Mouse (Mus musculus) ES-Bruce4 (cell line): ENCODE measurements around the gene Tnfsf10. TPM values are rescaled to one million over a fixed set of nuclear protein-coding genes. Genes with fewer than 3 reads are reported as not detected.

Experiments
- H3K27ac ChIP-seq: 2 replicates; pipeline ENCODE4 v1.5.1; 2012; ENCODE audit warnings: low read length, inconsistent platforms; ENCODE audit not compliant: insufficient read depth
- H3K27me3 ChIP-seq: 2 replicates; pipeline ENCODE4 v1.6.1; 2012; ENCODE audit warnings: mild to moderate bottlenecking, low read length, inconsistent platforms; ENCODE audit not compliant: control insufficient read depth, poor library complexity, insufficient read depth, severe bottlenecking
- H3K36me3 ChIP-seq: 2 replicates; pipeline ENCODE4 v1.6.1; 2012; ENCODE audit warnings: inconsistent platforms, mild to moderate bottlenecking, low read length, moderate library complexity; ENCODE audit not compliant: control insufficient read depth, poor library complexity, insufficient read depth, severe bottlenecking
- H3K4me1 ChIP-seq: one replicate; pipeline ENCODE4 v1.8.1; 2011; ENCODE audit warnings: low read length; ENCODE audit not compliant: control insufficient read depth, insufficient read depth
- H3K4me3 ChIP-seq: 2 replicates; pipeline ENCODE4 v1.5.1; 2011; ENCODE audit warnings: low read depth, mild to moderate bottlenecking, low read length
- H3K9ac ChIP-seq: 2 replicates; pipeline ENCODE4 v1.6.1; 2012; ENCODE audit warnings: low read depth, mild to moderate bottlenecking, inconsistent platforms; ENCODE audit not compliant: poor library complexity, severe bottlenecking
- H3K9me3 ChIP-seq: replicated peaks from 2 replicates; pipeline ENCODE4 v1.6.1; 2012; ENCODE audit warnings: mild to moderate bottlenecking, low read length, inconsistent platforms; ENCODE audit not compliant: control insufficient read depth, poor library complexity, insufficient read depth, severe bottlenecking
- CTCF ChIP-seq: IDR thresholded peaks from one replicate; pipeline ENCODE4 v1.8.1; 2011; ENCODE audit warnings: low read depth, low read length
- EP300 ChIP-seq: IDR thresholded peaks from 2 replicates; pipeline ENCODE4 v1.6.1; 2011; ENCODE audit warnings: low read depth, low read length; ENCODE audit not compliant: insufficient read depth
- POLR2A ChIP-seq: IDR thresholded peaks from one replicate; pipeline ENCODE4 v1.8.1; 2011; ENCODE audit warnings: low read length; ENCODE audit not compliant: insufficient read depth
- polyA plus RNA-seq: library from polyadenylated mRNA; stranded (reverse); fragments of >200 nt; gene quantifications from 2 replicates; pipeline ENCODE4 v1.2.4, GENCODE M21; 2011; ENCODE audit warnings: low read depth; ENCODE audit not compliant: missing spikeins, insufficient read depth, insufficient read length

Tnfsf10 gene
- polyA plus RNA-seq, 1 experiment: not detected

- H3K4me3 ChIP-seq: no peak overlapping the region
- no peaks in the 10 kb centered on the region for H3K36me3 ChIP-seq
- TF ChIP-seq POLR2A: no peak
- no peak for TF ChIP-seq EP300
- no peak for TF ChIP-seq CTCF
- H3K9me3 ChIP-seq: no peaks in the 10 kb centered on the region
- no peaks in the 10 kb centered on the region for H3K4me1 ChIP-seq
- H3K27ac ChIP-seq: no peak overlapping the region
- no peak overlapping the region for H3K9ac ChIP-seq
- H3K27me3 ChIP-seq: no peaks in the 10 kb centered on the region
Observed at GRCm38 (mm10) chr3:27326633-27327191, 9.9 kb downstream of the Tnfsf10 start.

- Histone ChIP-seq H3K9me3 (no peaks in the 10 kb centered on the region), H3K4me1 (no peaks in the 10 kb centered on the region), H3K36me3 (no peaks in the 10 kb centered on the region), H3K27me3 (no peaks in the 10 kb centered on the region; the same call in 1 of the 2 replicates), H3K4me3 (no peak overlapping the region), H3K27ac (no peak overlapping the region), H3K9ac (no peak overlapping the region)
- no peak for TF ChIP-seq EP300
Observed at GRCm38 (mm10) chr3:27330706-27331105, 13.9 kb downstream of the Tnfsf10 start.

- Histone ChIP-seq H3K27me3 (no peaks in the 10 kb centered on the region; the same call in 1 of the 2 replicates), H3K4me1 (no peaks in the 10 kb centered on the region), H3K9ac (no peak overlapping the region), H3K9me3 (no peaks in the 10 kb centered on the region), H3K4me3 (no peak overlapping the region), H3K27ac (no peak overlapping the region), H3K36me3 (no peaks in the 10 kb centered on the region)
- no peak for TF ChIP-seq EP300
- no peak for TF ChIP-seq CTCF
- TF ChIP-seq POLR2A: no peak
Observed at GRCm38 (mm10) chr3:27338437-27338836, 21.6 kb downstream of the Tnfsf10 start.

GRCm38 (mm10) chr3:27338887-27339286 lies 22.1 kb downstream of the Tnfsf10 start:
- no peak overlapping the region for H3K27ac ChIP-seq
- no peak overlapping the region for H3K9ac ChIP-seq
- H3K4me3 ChIP-seq: no peak overlapping the region
- H3K4me1 ChIP-seq: no peaks in the 10 kb centered on the region
- H3K27me3 ChIP-seq: no peaks in the 10 kb centered on the region; the same call in 1 of the 2 replicates
- TF ChIP-seq POLR2A (no peak), EP300 (no peak), CTCF (no peak)
- H3K9me3 ChIP-seq: no peaks in the 10 kb centered on the region
- H3K36me3 ChIP-seq: no peaks in the 10 kb centered on the region

- no peak overlapping the region for H3K9ac ChIP-seq
- no peaks in the 10 kb centered on the region for H3K36me3 ChIP-seq
- no peak overlapping the region for H3K27ac ChIP-seq
- H3K4me1 ChIP-seq: no peaks in the 10 kb centered on the region
- H3K4me3 ChIP-seq: no peak overlapping the region
- H3K9me3 ChIP-seq: no peaks in the 10 kb centered on the region
- H3K27me3 ChIP-seq: no peaks in the 10 kb centered on the region
- TF ChIP-seq CTCF: no peak
- TF ChIP-seq POLR2A: no peak
Observed at GRCm38 (mm10) chr3:27340757-27341156, 23.9 kb downstream of the Tnfsf10 start.

DNA sequence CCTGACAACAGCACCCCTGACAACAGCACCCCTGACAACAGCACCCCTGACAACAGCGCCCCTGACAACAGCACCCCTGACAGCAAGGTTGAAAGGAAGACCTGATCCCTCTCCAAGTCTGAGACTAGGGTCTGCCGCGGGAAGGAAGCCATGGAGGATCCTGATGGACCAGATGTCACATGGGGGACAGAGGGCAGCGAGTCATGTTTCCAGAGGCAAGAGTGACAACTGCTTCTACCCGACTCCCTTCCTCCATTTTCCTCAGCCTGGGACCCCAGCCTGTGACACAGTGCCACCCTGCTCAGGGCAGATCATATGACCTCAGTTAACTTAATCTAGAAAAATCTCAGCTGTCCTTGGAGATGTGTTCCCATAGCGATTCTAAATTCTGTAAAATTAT lies 25.6 kb downstream of the Tnfsf10 start:
- Histone ChIP-seq H3K4me3 (no peak overlapping the region), H3K27me3 (no peaks in the 10 kb centered on the region), H3K4me1 (no peaks in the 10 kb centered on the region), H3K9me3 (no peaks in the 10 kb centered on the region), H3K27ac (no peak overlapping the region), H3K9ac (no peak overlapping the region), H3K36me3 (no peaks in the 10 kb centered on the region)
- TF ChIP-seq EP300 (no peak), POLR2A (no peak), CTCF (no peak)
